Mouse (Mus musculus): ENCODE measurements around the gene Ankrd13a. TPM values are rescaled to one million over a fixed set of nuclear protein-coding genes. Genes with fewer than 3 reads are reported as not detected.
A peak's percentile ranks its signal among the peaks of the same experiment; 100 is the strongest.
"Not testable (repeated sequence)": the region's sequence is repeated elsewhere in the genome, so short reads cannot be mapped to it uniquely, and the experiment has no call there.

The Ankrd13a gene
- polyA plus RNA-seq, 1 experiment from 2014 or later = 71.9 TPM

- no peak overlapping the region for H3K9ac ChIP-seq (ENCODE audit: low read length)
- H3K4me3 ChIP-seq (ENCODE audit: low read depth, low read length) = no peak overlapping the region
- no peaks in the 10 kb centered on the region for H3K27me3 ChIP-seq (ENCODE audit: control insufficient read depth, insufficient read depth, low read length)
- H3K9me3 ChIP-seq (ENCODE audit: control insufficient read depth, low read length) = peaks cover 2% of the 10 kb centered on the region; the same call in 1 of the 2 replicates
- H3K4me1 ChIP-seq (ENCODE audit: control insufficient read depth, insufficient read depth, low read length) = no peaks in the 10 kb centered on the region
- WGBS = 17% methylated on average over 9 of the region's 9 CpGs
- H3K27ac ChIP-seq (ENCODE audit: low read depth, low read length) = no peak overlapping the region
- H3K4me2 ChIP-seq = no peak overlapping the region
- H3K36me3 ChIP-seq (ENCODE audit: control insufficient read depth, insufficient read depth, low read length) = no peaks in the 10 kb centered on the region
- DNase-seq (ENCODE audit: low spot score, missing footprints) (peak; percentile 92), ATAC-seq (ENCODE audit: low FRiP score) (no peak)
Measured at GRCm38 (mm10) chr5:114824197-114824596, 49.7 kb downstream of the Ankrd13a start.

GRCm38 (mm10) chr5:114825978-114826691, 51.7 kb downstream of the Ankrd13a start:
- no peaks in the 10 kb centered on the region for H3K36me3 ChIP-seq (ENCODE audit: control insufficient read depth, insufficient read depth, low read length)
- peak; percentile 97 for DNase-seq (ENCODE audit: low spot score, missing footprints)
- no peaks in the 10 kb centered on the region for H3K27me3 ChIP-seq (ENCODE audit: control insufficient read depth, insufficient read depth, low read length)
- H3K27ac ChIP-seq (ENCODE audit: low read depth, low read length) = no peak overlapping the region
- no peaks in the 10 kb centered on the region for H3K4me1 ChIP-seq (ENCODE audit: control insufficient read depth, insufficient read depth, low read length)
- H3K9ac ChIP-seq (ENCODE audit: low read length) = peak overlapping the region; percentile 34; the same call in 1 of the 2 replicates
- peak overlapping the region; percentile 23 for H3K4me3 ChIP-seq (ENCODE audit: low read depth, low read length)
- peaks cover 2% of the 10 kb centered on the region; the same call in 1 of the 2 replicates for H3K9me3 ChIP-seq (ENCODE audit: control insufficient read depth, low read length)
- WGBS = 14% methylated on average over 27 of the region's 27 CpGs
- peak overlapping the region; percentile 41 for H3K4me2 ChIP-seq
- ATAC-seq (ENCODE audit: low FRiP score) = peak; percentile 78

- H3K4me2 ChIP-seq = no peak overlapping the region
- H3K27ac ChIP-seq (ENCODE audit: low read depth, low read length) = no peak overlapping the region
- H3K4me3 ChIP-seq (ENCODE audit: low read depth, low read length) = no peak overlapping the region
- H3K9me3 ChIP-seq (ENCODE audit: control insufficient read depth, low read length) = no peaks in the 10 kb centered on the region
- H3K27me3 ChIP-seq (ENCODE audit: control insufficient read depth, insufficient read depth, low read length) = no peaks in the 10 kb centered on the region
- no peak overlapping the region for H3K9ac ChIP-seq (ENCODE audit: low read length)
- ATAC-seq (ENCODE audit: low FRiP score) (no peak), DNase-seq (ENCODE audit: low spot score, missing footprints) (no peak)
- no peaks in the 10 kb centered on the region for H3K4me1 ChIP-seq (ENCODE audit: control insufficient read depth, insufficient read depth, low read length)
- H3K36me3 ChIP-seq (ENCODE audit: control insufficient read depth, insufficient read depth, low read length) = no peaks in the 10 kb centered on the region
- WGBS = 94% methylated on average over 12 of the region's 12 CpGs
Measured at GRCm38 (mm10) chr5:114827427-114827826, 53.0 kb downstream of the Ankrd13a start.

GRCm38 (mm10) chr5:114829740-114830139, 55.3 kb downstream of the Ankrd13a start:
- ATAC-seq (ENCODE audit: low FRiP score) (no peak), DNase-seq (ENCODE audit: low spot score, missing footprints) (no peak)
- no peak overlapping the region for H3K9ac ChIP-seq (ENCODE audit: low read length)
- no peaks in the 10 kb centered on the region for H3K36me3 ChIP-seq (ENCODE audit: control insufficient read depth, insufficient read depth, low read length)
- H3K27me3 ChIP-seq (ENCODE audit: control insufficient read depth, insufficient read depth, low read length) = no peaks in the 10 kb centered on the region
- no peak overlapping the region for H3K4me3 ChIP-seq (ENCODE audit: low read depth, low read length)
- H3K27ac ChIP-seq (ENCODE audit: low read depth, low read length) = no peak overlapping the region
- 67% methylated on average over 3 of the region's 3 CpGs for WGBS
- no peaks in the 10 kb centered on the region for H3K4me1 ChIP-seq (ENCODE audit: control insufficient read depth, insufficient read depth, low read length)
- H3K4me2 ChIP-seq = no peak overlapping the region
- no peaks in the 10 kb centered on the region for H3K9me3 ChIP-seq (ENCODE audit: control insufficient read depth, low read length)

- no peak overlapping the region for H3K27ac ChIP-seq (ENCODE audit: low read depth, low read length)
- H3K9ac ChIP-seq (ENCODE audit: low read length) = no peak overlapping the region
- DNase-seq (ENCODE audit: low spot score, missing footprints) = no peak
- no peaks in the 10 kb centered on the region for H3K36me3 ChIP-seq (ENCODE audit: control insufficient read depth, insufficient read depth, low read length)
- H3K27me3 ChIP-seq (ENCODE audit: control insufficient read depth, insufficient read depth, low read length) = no peaks in the 10 kb centered on the region
- no peak for ATAC-seq (ENCODE audit: low FRiP score)
- no peaks in the 10 kb centered on the region for H3K4me1 ChIP-seq (ENCODE audit: control insufficient read depth, insufficient read depth, low read length)
- 73% methylated on average over 12 of the region's 12 CpGs for WGBS
- H3K4me3 ChIP-seq (ENCODE audit: low read depth, low read length) = no peak overlapping the region
- no peaks in the 10 kb centered on the region for H3K9me3 ChIP-seq (ENCODE audit: control insufficient read depth, low read length)
- no peak overlapping the region for H3K4me2 ChIP-seq
Measured at GRCm38 (mm10) chr5:114836886-114837285, 62.4 kb downstream of the Ankrd13a start.

- H3K27me3 ChIP-seq (ENCODE audit: control insufficient read depth, insufficient read depth, low read length); H3K9ac ChIP-seq (ENCODE audit: low read length); H3K4me1 ChIP-seq (ENCODE audit: control insufficient read depth, insufficient read depth, low read length); H3K36me3 ChIP-seq (ENCODE audit: control insufficient read depth, insufficient read depth, low read length); H3K4me3 ChIP-seq (ENCODE audit: low read depth, low read length); H3K27ac ChIP-seq (ENCODE audit: low read depth, low read length); ATAC-seq (ENCODE audit: low FRiP score); DNase-seq (ENCODE audit: low spot score, missing footprints); H3K4me2 ChIP-seq; H3K9me3 ChIP-seq (ENCODE audit: control insufficient read depth, low read length): not testable (repeated sequence)
- 79% methylated on average over 5 of the region's 5 CpGs for WGBS
Measured at GRCm38 (mm10) chr5:114840481-114840880, 66.0 kb downstream of the Ankrd13a start.

- not testable (repeated sequence) for H3K4me1 ChIP-seq (ENCODE audit: control insufficient read depth, insufficient read depth, low read length); DNase-seq (ENCODE audit: low spot score, missing footprints); H3K27ac ChIP-seq (ENCODE audit: low read depth, low read length); H3K9ac ChIP-seq (ENCODE audit: low read length); H3K4me3 ChIP-seq (ENCODE audit: low read depth, low read length); H3K4me2 ChIP-seq; H3K9me3 ChIP-seq (ENCODE audit: control insufficient read depth, low read length); H3K27me3 ChIP-seq (ENCODE audit: control insufficient read depth, insufficient read depth, low read length); H3K36me3 ChIP-seq (ENCODE audit: control insufficient read depth, insufficient read depth, low read length); ATAC-seq (ENCODE audit: low FRiP score)
- WGBS = 67% methylated on average over 3 of the region's 3 CpGs
Measured at GRCm38 (mm10) chr5:114842155-114842554, 67.7 kb downstream of the Ankrd13a start.

GRCm38 (mm10) chr5:114842674-114843073, 68.2 kb downstream of the Ankrd13a start:
- DNase-seq (ENCODE audit: low spot score, missing footprints) = no peak
- Histone ChIP-seq H3K9me3 (ENCODE audit: control insufficient read depth, low read length) (no peaks in the 10 kb centered on the region), H3K4me2 (no peak overlapping the region), H3K9ac (ENCODE audit: low read length) (no peak overlapping the region), H3K27ac (ENCODE audit: low read depth, low read length) (no peak overlapping the region), H3K36me3 (ENCODE audit: control insufficient read depth, insufficient read depth, low read length) (no peaks in the 10 kb centered on the region), H3K4me1 (ENCODE audit: control insufficient read depth, insufficient read depth, low read length) (no peaks in the 10 kb centered on the region), H3K4me3 (ENCODE audit: low read depth, low read length) (no peak overlapping the region), H3K27me3 (ENCODE audit: control insufficient read depth, insufficient read depth, low read length) (no peaks in the 10 kb centered on the region)
- ATAC-seq (ENCODE audit: low FRiP score) = no peak
- WGBS = 69% methylated on average over 5 of the region's 5 CpGs

- not testable (repeated sequence) for H3K4me2 ChIP-seq; H3K9ac ChIP-seq (ENCODE audit: low read length); H3K27ac ChIP-seq (ENCODE audit: low read depth, low read length); H3K9me3 ChIP-seq (ENCODE audit: control insufficient read depth, low read length); H3K27me3 ChIP-seq (ENCODE audit: control insufficient read depth, insufficient read depth, low read length); H3K4me3 ChIP-seq (ENCODE audit: low read depth, low read length); DNase-seq (ENCODE audit: low spot score, missing footprints); ATAC-seq (ENCODE audit: low FRiP score); H3K4me1 ChIP-seq (ENCODE audit: control insufficient read depth, insufficient read depth, low read length); H3K36me3 ChIP-seq (ENCODE audit: control insufficient read depth, insufficient read depth, low read length)
- WGBS = 80% methylated on average over 2 of the region's 2 CpGs
Measured at GRCm38 (mm10) chr5:114844371-114844770, 69.9 kb downstream of the Ankrd13a start.

Measured in midbrain, embryonic 11.5 days (tissue).